Mouse (Mus musculus) thymus, adult 2 months (tissue): Measurements from ENCODE around the gene Gm21992. TPM values are rescaled to one million over a fixed set of nuclear protein-coding genes. Genes with fewer than 3 reads are reported as not detected.

Source experiments
- DNase-seq: peaks from one replicate; pipeline ENCODE4 v3.0.0; 2021
- H3K27ac ChIP-seq: fragments of 200-500 bp; 2 replicates; pipeline ENCODE4 v1.5.1; 2012; ENCODE audit warnings: low read length, control low read depth; ENCODE audit not compliant: control insufficient read depth, insufficient read depth
- H3K27me3 ChIP-seq: fragments of 200-500 bp; 2 replicates; pipeline ENCODE4 v1.6.1; 2012; ENCODE audit warnings: mild to moderate bottlenecking, low read length, moderate library complexity, mixed read lengths; ENCODE audit not compliant: control insufficient read depth, insufficient read depth
- H3K36me3 ChIP-seq: fragments of 200-500 bp; 2 replicates; pipeline ENCODE4 v1.6.1; 2012; ENCODE audit warnings: mild to moderate bottlenecking, low read length, moderate library complexity; ENCODE audit not compliant: control insufficient read depth, insufficient read depth
- H3K4me1 ChIP-seq: fragments of 200-500 bp; replicated peaks from 2 replicates; pipeline ENCODE4 v1.6.1; 2012; ENCODE audit warnings: low read length; ENCODE audit not compliant: control insufficient read depth, insufficient read depth
- H3K4me3 ChIP-seq: fragments of 200-500 bp; 2 replicates; pipeline ENCODE4 v1.5.1; 2012; ENCODE audit warnings: mild to moderate bottlenecking, low read length, control low read depth, moderate library complexity; ENCODE audit not compliant: control insufficient read depth, insufficient read depth
- CTCF ChIP-seq: fragments of 200-500 bp; IDR thresholded peaks from 2 replicates; pipeline ENCODE4 v1.5.1; 2012; ENCODE audit warnings: mild to moderate bottlenecking, control low read depth, low read length, moderate library complexity, borderline replicate concordance; ENCODE audit not compliant: control insufficient read depth, poor library complexity, insufficient read depth; ENCODE audit errors: extremely low read depth
- POLR2A ChIP-seq: fragments of 200-500 bp; IDR thresholded peaks from 2 replicates; pipeline ENCODE4 v1.6.1; 2012; ENCODE audit warnings: mild to moderate bottlenecking, low read length, control low read depth, moderate library complexity; ENCODE audit not compliant: control insufficient read depth, poor library complexity, insufficient read depth; ENCODE audit errors: extremely low read depth
- WGBS: fragments of 180-500 bp; shearing (Covaris S2); methylation state at CpG from one replicate; pipeline ENCODE4 v1.1.7; 2018; 5-methylcytosine and 5-hydroxymethylcytosine counted together
- polyA plus RNA-seq: library from polyadenylated mRNA; depleted of rRNA; stranded (reverse); fragments of >200 nt; gene quantifications from 2 replicates; pipeline ENCODE4 v1.2.3, GENCODE M21; 2012

Gene Gm21992
- polyA plus RNA-seq, 1 experiment = 56.3 TPM

GRCm38 (mm10) chr19:4729186-4729585, 82.2 kb downstream of the Gm21992 start:
- no peak for TF ChIP-seq CTCF
- no peak for TF ChIP-seq POLR2A
- DNase-seq = no peak
- Histone ChIP-seq H3K27me3 (no peaks in the 10 kb centered on the region), H3K36me3 (no peaks in the 10 kb centered on the region), H3K4me3 (no peak overlapping the region), H3K4me1 (no peaks in the 10 kb centered on the region), H3K27ac (no peak overlapping the region)
- WGBS = 93% methylated on average over 9 of the region's 9 CpGs

- no peaks in the 10 kb centered on the region for H3K36me3 ChIP-seq
- H3K27ac ChIP-seq = no peak overlapping the region
- H3K4me1 ChIP-seq = 0 out of 2 replicates have a peak, but pooled peaks cover 3% of the 10 kb centered on the region
- H3K4me3 ChIP-seq = no peak overlapping the region
- 72% methylated on average over 11 of the region's 11 CpGs for WGBS
- no peaks in the 10 kb centered on the region for H3K27me3 ChIP-seq
- TF ChIP-seq CTCF = no peak
- no peak for TF ChIP-seq POLR2A
- no peak for DNase-seq
Observed at GRCm38 (mm10) chr19:4720671-4721244, 90.7 kb downstream of the Gm21992 start.

- Histone ChIP-seq H3K4me3 (no peak overlapping the region), H3K36me3 (no peaks in the 10 kb centered on the region), H3K4me1 (0 out of 2 replicates have a peak, but pooled peaks cover 3% of the 10 kb centered on the region), H3K27me3 (no peaks in the 10 kb centered on the region), H3K27ac (no peak overlapping the region)
- 94% methylated on average over 15 of the region's 15 CpGs for WGBS
- DNase-seq = no peak
- no peak for TF ChIP-seq CTCF
- no peak for TF ChIP-seq POLR2A
Observed at GRCm38 (mm10) chr19:4720112-4720511, 91.3 kb downstream of the Gm21992 start.

- no peak for DNase-seq
- H3K27me3 ChIP-seq = no peaks in the 10 kb centered on the region
- no peaks in the 10 kb centered on the region for H3K36me3 ChIP-seq
- WGBS = 71% methylated on average over 5 of the region's 5 CpGs
- no peak overlapping the region for H3K4me3 ChIP-seq
- TF ChIP-seq CTCF (no peak), POLR2A (no peak)
- H3K27ac ChIP-seq = no peak overlapping the region
- H3K4me1 ChIP-seq = 0 out of 2 replicates have a peak, but pooled peaks cover 3% of the 10 kb centered on the region
Observed at GRCm38 (mm10) chr19:4719351-4719764, 92.1 kb downstream of the Gm21992 start.

- 17% methylated on average over 12 of the region's 12 CpGs for WGBS
- no peak overlapping the region for H3K27ac ChIP-seq
Observed at GRCm38 (mm10) chr19:4718716-4719115, 92.7 kb downstream of the Gm21992 start.

GRCm38 (mm10) chr19:4717281-4717680, 94.1 kb downstream of the Gm21992 start:
- 0 out of 2 replicates have a peak, but pooled peaks cover 3% of the 10 kb centered on the region for H3K4me1 ChIP-seq
- no peak for DNase-seq
- no peak overlapping the region for H3K27ac ChIP-seq
- H3K4me3 ChIP-seq = no peak overlapping the region
- WGBS = 99% methylated on average over 2 of the region's 2 CpGs
- no peaks in the 10 kb centered on the region; the same call in 1 of the 2 replicates for H3K27me3 ChIP-seq
- TF ChIP-seq POLR2A (no peak), CTCF (no peak)
- H3K36me3 ChIP-seq = no peaks in the 10 kb centered on the region

More at GRCm38 (mm10) chr19:4718716-4719115, 92.7 kb downstream of the Gm21992 start:
- Histone ChIP-seq H3K36me3 (no peaks in the 10 kb centered on the region), H3K27me3 (no peaks in the 10 kb centered on the region), H3K4me1 (0 out of 2 replicates have a peak, but pooled peaks cover 3% of the 10 kb centered on the region), H3K4me3 (no peak overlapping the region)
- no peak for DNase-seq
- TF ChIP-seq POLR2A (no peak), CTCF (no peak)

- TF ChIP-seq POLR2A = no peak
- TF ChIP-seq CTCF = no peak
- H3K36me3 ChIP-seq = no peaks in the 10 kb centered on the region
- WGBS = 97% methylated on average over 14 of the region's 14 CpGs
- no peak overlapping the region for H3K27ac ChIP-seq
- H3K27me3 ChIP-seq = no peaks in the 10 kb centered on the region; the same call in 1 of the 2 replicates
- 0 out of 2 replicates have a peak, but pooled peaks cover 3% of the 10 kb centered on the region for H3K4me1 ChIP-seq
- no peak overlapping the region for H3K4me3 ChIP-seq
- no peak for DNase-seq
Observed at GRCm38 (mm10) chr19:4716756-4717155, 94.7 kb downstream of the Gm21992 start.
